Mouse (Mus musculus): ENCODE results near the gene Stat3.

The Stat3 gene

GRCm38 (mm10) chr11:100839523-100839922 is 99.8 kb downstream of the Stat3 start:
- in situ Hi-C loops (cut with MboI, MseI), result no loop called here

- in situ Hi-C loops (cut with MboI, MseI), result no loop called here
Observed at GRCm38 (mm10) chr11:100838894-100839293, 100.4 kb downstream of the Stat3 start.

DNA sequence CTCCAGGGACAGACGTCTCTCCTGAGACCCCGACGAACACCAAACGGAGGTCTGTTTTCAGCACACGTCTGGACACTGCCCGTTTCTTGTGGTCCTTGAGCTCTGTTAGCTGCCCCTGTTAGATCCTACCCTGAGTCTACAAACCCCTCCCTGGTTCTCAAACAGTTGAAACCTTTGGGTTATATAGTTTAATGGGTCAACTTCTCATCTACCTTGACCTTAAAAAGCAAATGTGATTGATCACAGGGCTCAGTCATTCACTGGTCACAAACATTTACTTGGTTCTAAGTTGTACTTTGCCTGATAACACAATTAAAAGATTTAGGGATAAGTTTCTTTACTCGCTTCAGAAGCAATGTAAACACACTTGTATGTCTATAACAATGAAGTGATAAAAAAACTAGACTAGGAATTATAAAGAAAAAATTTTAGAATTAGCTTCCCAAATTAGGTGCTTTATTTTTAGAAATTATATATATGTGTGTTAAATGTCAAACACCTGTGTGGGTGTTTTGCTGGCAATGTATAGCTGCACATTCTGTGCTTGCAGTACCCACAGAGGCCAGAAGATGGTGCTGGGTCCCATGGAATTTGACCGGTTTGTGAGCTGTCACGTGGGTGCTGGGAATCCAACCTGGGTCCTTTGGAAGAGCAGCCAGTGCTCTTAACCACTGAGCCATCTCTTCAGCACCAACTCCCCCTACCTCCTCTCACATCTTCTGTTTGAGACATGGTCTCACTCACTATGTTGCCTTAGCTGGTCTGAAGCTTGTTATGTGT is 102.2 kb downstream of the Stat3 start:
- in situ Hi-C loops (cut with MboI, MseI), result no loop called here

All from T-helper 17 cell (primary cell).